In the genomic region with DNA sequence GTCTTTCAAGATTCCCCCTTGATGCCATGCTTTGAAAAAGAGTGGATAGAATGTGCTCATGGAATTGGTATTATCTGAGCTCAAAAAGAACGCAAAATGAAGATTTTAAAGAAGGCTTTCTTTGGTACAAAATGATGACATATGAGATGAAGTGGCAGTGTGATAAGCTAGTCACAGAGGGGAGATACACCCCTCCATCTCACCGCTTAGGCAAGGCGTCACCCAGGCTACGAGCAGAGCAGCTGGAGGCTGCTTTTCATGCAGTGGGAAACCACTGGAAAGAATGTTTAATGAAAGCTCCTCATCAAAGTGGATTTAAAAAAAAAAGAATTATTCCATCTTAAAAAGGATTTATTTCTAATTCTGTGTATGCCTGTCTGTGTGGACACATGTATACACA, we compare ENCODE assay signal across 20 mouse cellular contexts. TPM values are rescaled to one million over a fixed set of nuclear protein-coding genes. Genes with fewer than 3 reads are reported as not detected.
A peak's percentile ranks its signal among the peaks of the same experiment; 100 is the strongest.
DNase-seq lines count a peak whose midpoint lies in the region; ATAC-seq and TF ChIP-seq lines count a peak whose summit lies in the region.
"Had no signal": no experiment of that assay in that cellular context is flagged by ENCODE, and none has a peak within 500 bp of the region (broad histone marks: within the 10 kb centered on the region; RNA-seq: fewer than 3 reads in every experiment).

No protein-coding gene starts in this region.

- WGBS in forebrain, postnatal 0 days: 54% methylated on average over 4 of the region's 4 CpGs
- WGBS in forebrain, embryonic 16.5 days: 67% methylated on average over 4 of the region's 4 CpGs
- WGBS in heart, embryonic 15.5 days: 46% methylated on average over 4 of the region's 4 CpGs
- 58% methylated on average over 4 of the region's 4 CpGs for WGBS in liver, embryonic 11.5 days

- H3K27ac ChIP-seq in forebrain, postnatal 0 days (ENCODE audit: low read depth, low read length): no peak overlapping the region
- H3K27ac ChIP-seq in forebrain, embryonic 16.5 days (ENCODE audit: low read length): no peak overlapping the region
- peak overlapping the region; percentile 76 for H3K27ac ChIP-seq in heart, embryonic 15.5 days
- no peak overlapping the region for H3K27ac ChIP-seq in liver, embryonic 11.5 days (ENCODE audit: low read depth, low read length)
- H3K27ac ChIP-seq: embryonic facial prominence, embryonic 13.5 days; lung, embryonic 15.5 days had no signal

- no peak for DNase-seq in forebrain, postnatal 0 days
- no peak for DNase-seq in heart, postnatal 10 days
- peak; percentile 23 for DNase-seq in liver
- no peak for DNase-seq in liver, embryonic 11.5 days (ENCODE audit: low spot score)
- DNase-seq in brain, embryonic 14.5 days (ENCODE audit: low read depth): peak; percentile 17
- DNase-seq in urinary bladder, postnatal 10 days (ENCODE audit: low spot score): no peak
- DNase-seq: cerebellum, adult 11 months; cerebellum, postnatal 10 days; gastrocnemius, postnatal 14 days; left cerebral cortex, postnatal 4 days; lung, postnatal 4 days; right cerebral cortex, postnatal 25 days; thymus, postnatal 36 days had no signal

- no peaks in the 10 kb centered on the region for H3K36me3 ChIP-seq in forebrain, postnatal 0 days (ENCODE audit: insufficient read depth)
- no peaks in the 10 kb centered on the region for H3K36me3 ChIP-seq in forebrain, embryonic 16.5 days (ENCODE audit: control insufficient read depth, insufficient read depth)
- H3K36me3 ChIP-seq in heart, embryonic 15.5 days: peaks cover 11% of the 10 kb centered on the region; the same call in 1 of the 2 replicates
- H3K36me3 ChIP-seq in liver, embryonic 11.5 days (ENCODE audit: control insufficient read depth, insufficient read depth, low read length): no peaks in the 10 kb centered on the region

- no peak for TF ChIP-seq POLR2A in brain, embryonic 14.5 days (IDR thresholded peaks at IDR 0.05; ENCODE audit: borderline replicate concordance, extremely low read depth, insufficient read depth, insufficient read length, poor library complexity, severe bottlenecking)

- TF ChIP-seq CTCF in forebrain, postnatal 0 days (IDR thresholded peaks at IDR 0.05; ENCODE audit: low read depth): no peak
- no peak for TF ChIP-seq CTCF in brain, embryonic 14.5 days (IDR thresholded peaks at IDR 0.05; ENCODE audit: borderline replicate concordance, extremely low read depth, insufficient read depth, insufficient read length)

- H3K27me3 ChIP-seq in forebrain, postnatal 0 days (ENCODE audit: insufficient read depth, low read length): no peaks in the 10 kb centered on the region
- H3K27me3 ChIP-seq in forebrain, embryonic 16.5 days (replicated peaks; ENCODE audit: control insufficient read depth, insufficient read depth, low read length): no peaks in the 10 kb centered on the region
- H3K27me3 ChIP-seq in heart, embryonic 15.5 days: no peaks in the 10 kb centered on the region
- no peaks in the 10 kb centered on the region for H3K27me3 ChIP-seq in liver, embryonic 11.5 days (replicated peaks; ENCODE audit: control insufficient read depth, insufficient read depth, low read length)
- H3K27me3 ChIP-seq: embryonic facial prominence, embryonic 13.5 days; lung, embryonic 15.5 days had no signal

- intact Hi-C loops in heart, postnatal 10 days (cut with DNase I): no loop called here

- ATAC-seq in forebrain, postnatal 0 days: peak; percentile 58; the same call in 1 of the 2 replicates
- ATAC-seq in forebrain, embryonic 16.5 days: no peak
- ATAC-seq in heart, embryonic 15.5 days (replicated peaks; ENCODE audit: insufficient number of reproducible peaks, insufficient read depth, low FRiP score, low read depth): no peak
- no peak for ATAC-seq in liver, embryonic 11.5 days (replicated peaks; ENCODE audit: low FRiP score)
- ATAC-seq: hindbrain, embryonic 16.5 days; intestine, postnatal 0 days had no signal

- H3K9ac ChIP-seq in forebrain, postnatal 0 days: no peak overlapping the region
- no peak overlapping the region for H3K9ac ChIP-seq in forebrain, embryonic 16.5 days (replicated peaks; ENCODE audit: low read depth, low read length)
- H3K9ac ChIP-seq in heart, embryonic 15.5 days: no peak overlapping the region
- H3K9ac ChIP-seq in liver, embryonic 11.5 days (ENCODE audit: low read depth, low read length): no peak overlapping the region
- H3K9ac ChIP-seq: embryonic facial prominence, embryonic 13.5 days; lung, embryonic 15.5 days had no signal

- no peaks in the 10 kb centered on the region for H3K4me1 ChIP-seq in forebrain, postnatal 0 days (ENCODE audit: insufficient read depth)
- H3K4me1 ChIP-seq in forebrain, embryonic 16.5 days (replicated peaks; ENCODE audit: control insufficient read depth, insufficient read depth, low read length): no peaks in the 10 kb centered on the region
- peaks cover 39% of the 10 kb centered on the region for H3K4me1 ChIP-seq in heart, embryonic 15.5 days (replicated peaks)
- H3K4me1 ChIP-seq in liver, embryonic 11.5 days (replicated peaks; ENCODE audit: control insufficient read depth, insufficient read depth, low read length): peaks cover 32% of the 10 kb centered on the region

- H3K4me3 ChIP-seq in forebrain, postnatal 0 days (ENCODE audit: low read depth, low read length): no peak overlapping the region
- H3K4me3 ChIP-seq in forebrain, embryonic 16.5 days (replicated peaks; ENCODE audit: low read length): no peak overlapping the region
- H3K4me3 ChIP-seq in heart, embryonic 15.5 days: no peak overlapping the region
- no peak overlapping the region for H3K4me3 ChIP-seq in liver, embryonic 11.5 days (ENCODE audit: low read depth, low read length)
- H3K4me3 ChIP-seq: embryonic facial prominence, embryonic 13.5 days; lung, embryonic 15.5 days had no signal

- H3K4me2 ChIP-seq in forebrain, postnatal 0 days (ENCODE audit: low read depth): no peak overlapping the region
- no peak overlapping the region for H3K4me2 ChIP-seq in forebrain, embryonic 16.5 days (ENCODE audit: low read length)
- H3K4me2 ChIP-seq in heart, embryonic 15.5 days: no peak overlapping the region
- H3K4me2 ChIP-seq in liver, embryonic 11.5 days: no peak overlapping the region
- H3K4me2 ChIP-seq: embryonic facial prominence, embryonic 13.5 days; lung, embryonic 15.5 days had no signal

- no peaks in the 10 kb centered on the region for H3K9me3 ChIP-seq in forebrain, postnatal 0 days (ENCODE audit: low read length)
- H3K9me3 ChIP-seq in forebrain, embryonic 16.5 days (ENCODE audit: control insufficient read depth, low read length): no peaks in the 10 kb centered on the region
- H3K9me3 ChIP-seq in heart, embryonic 15.5 days (replicated peaks): no peaks in the 10 kb centered on the region
- no peaks in the 10 kb centered on the region for H3K9me3 ChIP-seq in liver, embryonic 11.5 days (ENCODE audit: control insufficient read depth, low read length)
- H3K9me3 ChIP-seq: embryonic facial prominence, embryonic 13.5 days; G1E; lung, embryonic 15.5 days had no signal

RNA-seq across cellular contexts. Expression of a gene that starts 37.5 kb away (rescaled TPM):
- total RNA-seq in forebrain, postnatal 0 days (2014; rRNA removed): 45.5 and 57.6 TPM in 2 replicates
- polyA plus RNA-seq in forebrain, postnatal 0 days (2015; fragmentation: Nextera tagmentation; extraction: Ambion mirVana): 21.4 and 31.0 TPM in 2 replicates
- polyA plus RNA-seq in forebrain, embryonic 16.5 days (2015; fragmentation: Nextera tagmentation; extraction: Ambion mirVana): 36.8 and 36.9 TPM in 2 replicates
- polyA plus RNA-seq in heart, embryonic 15.5 days (2015; fragmentation: Nextera tagmentation; extraction: Ambion mirVana): 16.6 and 21.8 TPM in 2 replicates
- total RNA-seq in heart, postnatal 10 days (2021): 100 to 1,000 TPM in 1 of 2 experiments, 10 to 100 TPM in 1; 95.7 to 103 TPM
- 13.1 TPM in 2 replicates for polyA plus RNA-seq in liver, embryonic 11.5 days (2014; fragmentation: Nextera tagmentation; extraction: Ambion mirVana)
- 44.3 and 52.1 TPM in 2 replicates for polyA plus RNA-seq in brain, embryonic 14.5 days (2012; rRNA removed)

Comparison
In these comparisons a context has a peak if more than half of its experiments do, and no peak if none do; other contexts are left out.
1. DNase-seq: peak in liver (single experiment) and brain, embryonic 14.5 days (single experiment); none in forebrain, postnatal 0 days (single experiment), heart, postnatal 10 days (0 of 2), liver, embryonic 11.5 days (single experiment) and urinary bladder, postnatal 10 days (single experiment).